Mouse (Mus musculus) liver, adult 2 months (tissue): ENCODE data around the gene Nemp1. TPM values are rescaled to one million over a fixed set of nuclear protein-coding genes. Genes with fewer than 3 reads are reported as not detected.

Source experiments
- DNase-seq: peaks from one replicate; pipeline ENCODE4 v3.0.0-alpha.2; 2011; ENCODE audit warnings: low read depth, low spot score; ENCODE audit errors: extremely low read depth
- H3K27ac ChIP-seq: fragments of 200-500 bp; replicated peaks from 2 replicates; pipeline ENCODE4 v1.5.1; 2012; ENCODE audit warnings: low read depth, mild to moderate bottlenecking, control low read depth, inconsistent platforms, low read length; ENCODE audit not compliant: insufficient read depth
- H3K27me3 ChIP-seq: fragments of 200-500 bp; 2 replicates; pipeline ENCODE4 v1.6.1; 2012; ENCODE audit warnings: mild to moderate bottlenecking, moderate library complexity, low read length, inconsistent platforms; ENCODE audit not compliant: control insufficient read depth, insufficient read depth
- H3K36me3 ChIP-seq: fragments of 200-500 bp; 2 replicates; pipeline ENCODE4 v1.6.1; 2012; ENCODE audit warnings: low read length, inconsistent platforms; ENCODE audit not compliant: control insufficient read depth, insufficient read depth
- H3K4me1 ChIP-seq: fragments of 200-500 bp; 2 replicates; pipeline ENCODE4 v1.6.1; 2011; ENCODE audit warnings: low read length; ENCODE audit not compliant: control insufficient read depth, insufficient read depth
- H3K4me3 ChIP-seq: fragments of 200-500 bp; 2 replicates; pipeline ENCODE4 v1.5.1; 2011; ENCODE audit warnings: low read depth, mild to moderate bottlenecking, control low read depth, low read length, moderate library complexity; ENCODE audit not compliant: insufficient read depth
- H3K79me2 ChIP-seq: fragments of 200-500 bp; 2 replicates; pipeline ENCODE4 v1.6.1; 2012; ENCODE audit warnings: inconsistent platforms, mild to moderate bottlenecking, low read length, moderate library complexity; ENCODE audit not compliant: control insufficient read depth, insufficient read depth
- H3K9ac ChIP-seq: fragments of 200-500 bp; 2 replicates; pipeline ENCODE4 v1.6.1; 2012; ENCODE audit warnings: low read depth, mild to moderate bottlenecking, control low read depth, inconsistent platforms, low read length
- CTCF ChIP-seq: fragments of 200-500 bp; IDR thresholded peaks from 2 replicates; pipeline ENCODE4 v1.5.1; 2011; ENCODE audit warnings: low read depth, low read length, control low read depth
- POLR2A ChIP-seq: fragments of 200-500 bp; IDR thresholded peaks from 2 replicates; pipeline ENCODE4 v1.6.1; 2011; ENCODE audit warnings: low read length, control low read depth; ENCODE audit not compliant: insufficient read depth; ENCODE audit errors: extremely low read depth
- WGBS: fragments of 180-500 bp; shearing (Covaris S2); methylation state at CpG from one replicate; pipeline ENCODE4 v1.1.7; 2018; 5-methylcytosine and 5-hydroxymethylcytosine counted together
- polyA plus RNA-seq: library from polyadenylated mRNA; depleted of rRNA; stranded (reverse); fragments of >200 nt; gene quantifications from 2 replicates; pipeline ENCODE4 v1.2.3, GENCODE M21; 2012
- total RNA-seq: library from RNA; depleted of rRNA; stranded (reverse); fragments of >200 nt; gene quantifications from 2 replicates; pipeline ENCODE4 v1.2.3, GENCODE M21; 2014

Gene Nemp1
- total and polyA plus RNA-seq, 2 experiments: 2.0 to 5.5 TPM

DNA sequence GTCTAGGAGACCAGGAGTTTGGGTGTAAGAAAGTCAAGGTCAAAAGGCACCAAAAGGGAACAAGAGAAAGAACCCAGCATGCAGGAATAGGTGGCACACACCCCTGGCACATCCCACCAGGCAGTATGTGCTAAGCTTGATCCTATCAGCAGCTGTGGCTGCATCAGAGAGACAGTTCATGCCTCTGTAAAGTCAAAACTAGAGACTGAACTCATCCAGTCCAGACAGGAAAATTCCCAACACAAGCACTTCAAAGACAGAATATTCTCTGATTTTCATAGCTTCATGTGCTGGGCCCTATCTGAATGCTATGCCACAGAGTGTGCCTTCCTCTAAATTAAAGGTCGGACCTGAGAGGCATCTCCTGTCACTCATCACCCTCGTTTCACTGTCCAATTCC lies 70.9 kb downstream of the Nemp1 start:
- TF ChIP-seq CTCF: no peak
- TF ChIP-seq POLR2A: no peak
- Histone ChIP-seq H3K27ac (peak overlapping the region; percentile 41), H3K4me1 (peaks cover 18% of the 10 kb centered on the region), H3K36me3 (peaks cover 7% of the 10 kb centered on the region; the same call in 1 of the 2 replicates), H3K27me3 (no peaks in the 10 kb centered on the region), H3K9ac (0 out of 2 replicates have a peak overlapping the region, but pooled peaks have one; percentile 1), H3K4me3 (no peak overlapping the region), H3K79me2 (peaks cover 20% of the 10 kb centered on the region)
- DNase-seq: no peak
- 29% methylated on average over 2 of the region's 2 CpGs for WGBS

DNA sequence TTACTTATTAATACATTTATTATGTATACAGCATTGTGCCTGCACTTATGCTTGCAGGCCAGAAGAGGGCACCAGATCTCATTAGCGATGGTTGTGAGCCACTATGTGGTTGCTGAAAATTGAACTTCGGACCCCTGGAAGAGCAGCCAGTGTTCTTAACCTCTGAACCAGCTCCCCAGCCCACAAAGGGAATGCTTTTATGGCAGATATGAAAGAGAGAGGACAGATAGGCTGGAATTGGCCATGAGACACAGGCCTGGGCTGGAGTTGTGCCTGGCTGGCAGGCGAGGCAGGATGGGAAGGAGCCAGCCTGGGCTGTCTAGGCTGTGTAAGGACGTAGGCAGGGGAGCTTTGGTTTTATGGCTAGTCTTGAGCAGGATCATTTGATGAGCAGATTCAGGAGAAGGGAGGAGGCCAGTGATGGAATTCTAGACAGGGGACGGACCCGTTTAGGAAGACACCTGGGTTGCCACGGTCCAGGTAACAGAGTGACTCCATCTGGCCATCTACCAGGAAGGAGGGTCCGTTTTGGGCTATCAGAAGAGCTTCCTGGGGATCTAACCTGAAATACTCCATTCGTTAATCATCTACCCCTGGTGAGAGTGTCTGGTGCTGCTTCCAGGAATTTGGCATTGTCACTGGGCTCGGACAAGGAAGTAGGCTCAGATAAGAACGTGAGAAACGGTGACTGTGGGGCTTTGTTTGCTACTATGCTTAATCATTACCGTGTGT lies 71.6 kb downstream of the Nemp1 start:
- DNase-seq: peak; percentile 99
- Histone ChIP-seq H3K9ac (peak overlapping the region; percentile 32), H3K79me2 (peaks cover 28% of the 10 kb centered on the region), H3K4me1 (peaks cover 18% of the 10 kb centered on the region), H3K27ac (peak overlapping the region; percentile 98), H3K27me3 (no peaks in the 10 kb centered on the region), H3K4me3 (no peak overlapping the region), H3K36me3 (peaks cover 11% of the 10 kb centered on the region)
- 6% methylated on average over 13 of the region's 13 CpGs for WGBS
- TF ChIP-seq CTCF (peak; percentile 54), POLR2A (0 out of 2 replicates have a peak, but pooled peaks have one; percentile 23)

DNA sequence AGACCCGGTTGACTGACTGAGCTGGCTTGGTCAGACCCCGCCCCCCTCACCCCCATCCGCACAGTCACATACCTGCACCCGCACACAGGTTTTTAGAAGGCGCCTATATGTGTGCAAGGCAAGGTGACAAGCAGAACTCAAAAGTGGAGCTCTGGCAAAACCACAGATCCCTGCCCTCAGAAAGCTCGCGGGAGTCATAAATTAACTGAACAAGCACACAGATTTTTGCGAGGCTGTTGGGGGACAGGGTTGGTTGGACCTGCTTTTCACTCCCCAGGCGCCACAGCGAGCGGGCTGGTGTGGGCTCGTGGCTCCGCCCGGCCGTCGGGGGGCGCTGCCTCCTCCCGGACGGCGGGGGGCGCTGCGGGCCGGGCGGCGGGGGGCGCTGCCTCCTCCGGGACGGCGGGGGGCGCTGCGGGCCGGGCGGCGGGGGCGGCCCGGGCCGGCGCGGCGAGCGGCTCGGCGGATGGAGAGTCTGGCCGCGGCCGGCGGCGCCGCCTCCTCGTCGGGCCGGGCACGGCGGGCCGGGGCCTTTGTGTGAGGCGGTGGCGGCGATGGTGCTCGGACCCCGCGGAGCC lies 72.5 kb downstream of the Nemp1 start, which contains the start of gene Zbtb39:
Zbtb39 (plus strand) TSS at position 456 of the 578 bp plus-strand sequence.
- DNase-seq: no peak
- 1% methylated on average over 48 of the region's 61 CpGs for WGBS
- peaks cover 24% of the 10 kb centered on the region for H3K4me1 ChIP-seq

DNA sequence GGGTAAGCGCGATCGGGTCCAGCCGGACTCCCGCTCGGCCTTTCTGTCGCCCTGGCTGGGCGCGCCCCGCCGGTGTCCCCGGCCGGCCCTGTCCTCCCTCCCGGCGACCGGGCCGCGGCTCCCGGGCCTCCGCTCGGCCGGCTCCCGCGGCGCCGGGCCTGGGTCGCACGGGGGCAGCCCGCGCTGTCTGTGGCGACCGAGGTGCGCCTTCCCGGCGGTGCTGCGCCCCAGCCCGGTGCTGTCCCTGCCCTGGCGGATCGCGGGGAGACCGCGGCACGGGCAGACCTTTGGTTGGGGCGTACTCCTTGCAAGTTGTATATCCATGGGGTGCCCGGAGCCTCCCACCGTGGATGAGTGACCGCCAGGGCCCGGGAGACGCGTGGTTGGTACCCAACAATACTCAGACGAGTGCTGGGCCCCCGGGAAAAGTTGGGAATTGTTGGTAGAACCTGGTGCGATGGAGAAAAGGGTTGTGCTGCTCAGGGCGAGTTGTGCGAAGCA lies 73.0 kb downstream of the Nemp1 start:
- TF ChIP-seq POLR2A: no peak
- no peak for TF ChIP-seq CTCF
- peaks cover 38% of the 10 kb centered on the region for H3K79me2 ChIP-seq
- H3K4me1 ChIP-seq: peaks cover 27% of the 10 kb centered on the region
- H3K4me3 ChIP-seq: peak overlapping the region; percentile 96
- WGBS: under 1% methylated on average over 47 of the region's 55 CpGs
- peaks cover 23% of the 10 kb centered on the region for H3K36me3 ChIP-seq
- H3K27ac ChIP-seq: peak overlapping the region; percentile 88
- no peak for DNase-seq
- no peaks in the 10 kb centered on the region for H3K27me3 ChIP-seq
- H3K9ac ChIP-seq: peak overlapping the region; percentile 100

More for the DNA sequence above, 72.5 kb downstream of the Nemp1 start, which contains the start of gene Zbtb39:
- peak; percentile 61 for TF ChIP-seq CTCF
- TF ChIP-seq POLR2A: 0 out of 2 replicates have a peak, but pooled peaks have one; percentile 5
- peak within 1 kb of the TSS; percentile 98 for H3K27ac ChIP-seq
- peaks cover 20% of the 10 kb centered on the region for H3K36me3 ChIP-seq
- H3K9ac ChIP-seq: peak within 1 kb of the TSS; percentile 100
- H3K4me3 ChIP-seq: peak within 1 kb of the TSS; percentile 96
- peaks cover 35% of the 10 kb centered on the region for H3K79me2 ChIP-seq
- H3K27me3 ChIP-seq: no peaks in the 10 kb centered on the region

DNA sequence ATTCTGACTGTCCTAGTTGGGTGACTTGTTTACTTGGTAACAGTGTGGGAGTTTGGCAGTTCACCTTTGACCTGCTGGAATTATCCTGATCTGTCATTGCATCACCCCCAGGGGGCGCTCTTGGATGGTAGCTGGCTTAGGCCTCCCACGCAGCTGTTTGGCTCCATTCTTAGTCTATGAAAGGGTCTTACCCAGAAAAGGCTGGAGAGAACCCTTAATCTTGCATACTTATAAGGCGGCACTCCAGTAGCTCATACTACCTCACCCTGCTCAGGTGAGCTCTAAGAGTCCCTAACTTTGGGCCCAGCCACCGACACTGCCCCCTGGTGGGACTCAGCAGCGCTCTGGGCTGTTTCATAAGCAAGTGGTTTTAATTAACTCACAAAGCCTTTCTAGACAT lies 78.0 kb downstream of the Nemp1 start:
- H3K36me3 ChIP-seq: peaks cover 28% of the 10 kb centered on the region
- H3K27me3 ChIP-seq: no peaks in the 10 kb centered on the region
- peak overlapping the region; percentile 73 for H3K27ac ChIP-seq
- DNase-seq: peak; percentile 77
- 45% methylated on average over 5 of the region's 5 CpGs for WGBS
- H3K4me1 ChIP-seq: peaks cover 33% of the 10 kb centered on the region
- no peak overlapping the region for H3K9ac ChIP-seq
- peaks cover 41% of the 10 kb centered on the region for H3K79me2 ChIP-seq
- no peak overlapping the region for H3K4me3 ChIP-seq
- peak; percentile 75 for TF ChIP-seq CTCF
- TF ChIP-seq POLR2A: no peak
